31 mouse cellular contexts compared by ENCODE assay signal in the genomic region with DNA sequence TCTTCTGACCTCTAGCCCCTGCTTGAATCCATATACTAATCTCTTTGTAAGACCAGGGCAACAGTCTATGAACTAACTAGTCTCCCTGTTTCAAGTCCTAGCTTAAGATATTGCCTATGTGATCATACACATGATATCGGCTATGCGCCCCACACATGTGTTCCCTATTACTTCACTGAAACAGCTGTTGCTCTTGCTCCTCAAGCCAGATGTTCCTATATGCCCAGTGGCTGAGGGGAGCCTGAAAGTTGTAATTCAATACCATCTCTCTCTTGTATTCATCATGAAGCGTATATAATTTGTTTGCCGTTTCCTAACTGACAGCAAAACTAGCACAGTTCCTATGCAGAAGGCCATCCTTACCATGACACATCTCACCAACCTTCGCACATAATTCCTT. TPM values are rescaled to one million over a fixed set of nuclear protein-coding genes. Genes with fewer than 3 reads are reported as not detected.
DNase-seq lines count a peak whose midpoint lies in the region; ATAC-seq lines count a peak whose summit lies in the region.
"Had no signal": no experiment of that assay in that cellular context is flagged by ENCODE, and none has a peak within 500 bp of the region (broad histone marks: within the 10 kb centered on the region; RNA-seq: fewer than 3 reads in every experiment).

No protein-coding gene starts in this region.

- H3K4me1 ChIP-seq in limb, embryonic 11.5 days (ENCODE audit: control insufficient read depth, insufficient read depth, low read length) = no peaks in the 10 kb centered on the region
- no peaks in the 10 kb centered on the region for H3K4me1 ChIP-seq in limb, embryonic 10.5 days
- H3K4me1 ChIP-seq in embryonic facial prominence, embryonic 12.5 days = 0 out of 2 replicates have a peak, but pooled peaks cover 4% of the 10 kb centered on the region
- no peaks in the 10 kb centered on the region for H3K4me1 ChIP-seq in limb, embryonic 13.5 days
- H3K4me1 ChIP-seq: forebrain, embryonic 10.5 days; forebrain, embryonic 15.5 days; heart, embryonic 10.5 days; heart, embryonic 13.5 days; hindbrain, embryonic 12.5 days; hindbrain, embryonic 15.5 days; intestine, embryonic 15.5 days had no signal

- no peaks in the 10 kb centered on the region for H3K9me3 ChIP-seq in limb, embryonic 11.5 days (ENCODE audit: control insufficient read depth, low read length)
- no peaks in the 10 kb centered on the region for H3K9me3 ChIP-seq in limb, embryonic 10.5 days (replicated peaks)
- H3K9me3 ChIP-seq in embryonic facial prominence, embryonic 12.5 days = no peaks in the 10 kb centered on the region
- no peaks in the 10 kb centered on the region for H3K9me3 ChIP-seq in limb, embryonic 13.5 days
- H3K9me3 ChIP-seq: embryonic facial prominence, embryonic 13.5 days; forebrain, embryonic 10.5 days; forebrain, embryonic 15.5 days; G1E; heart, embryonic 10.5 days; heart, embryonic 13.5 days; hindbrain, embryonic 12.5 days; hindbrain, embryonic 15.5 days; intestine, embryonic 15.5 days had no signal

- H3K4me2 ChIP-seq in limb, embryonic 11.5 days (ENCODE audit: low read depth, severe bottlenecking) = no peak overlapping the region
- no peak overlapping the region for H3K4me2 ChIP-seq in embryonic facial prominence, embryonic 12.5 days (replicated peaks)
- H3K4me2 ChIP-seq in limb, embryonic 13.5 days (replicated peaks) = no peak overlapping the region
- H3K4me2 ChIP-seq: embryonic facial prominence, embryonic 13.5 days; forebrain, embryonic 15.5 days; heart, embryonic 13.5 days; hindbrain, embryonic 12.5 days; hindbrain, embryonic 15.5 days; intestine, embryonic 15.5 days had no signal

- peak; percentile 16 for DNase-seq in embryo, embryonic 11 days
- DNase-seq in embryo, embryonic 10 days (ENCODE audit: low spot score) = no peak
- peak; percentile 25 for DNase-seq in limb, embryonic 11.5 days (ENCODE audit: low spot score)
- no peak for DNase-seq in limb, embryonic 10.5 days (ENCODE audit: low spot score)
- no peak for DNase-seq in layer of hippocampus, adult 8-10 months (ENCODE audit: low spot score in 2 of 2)
- DNase-seq in adrenal gland, postnatal 10 days = no peak
- DNase-seq: adrenal gland, adult 8-10 months; B cell, adult 2 months; cerebellum, adult 11 months; cerebellum, adult 2 months; cerebellum, adult 9-11 months; cerebellum, postnatal 25 days; gastrocnemius, postnatal 10 days; gastrocnemius, postnatal 36 days; heart, adult 2 months; heart, postnatal 14 days; heart, postnatal 4 days; kidney, adult 11 months; kidney, adult 9 months had no signal

- H3K4me3 ChIP-seq in limb, embryonic 11.5 days (ENCODE audit: low read depth, low read length) = no peak overlapping the region
- H3K4me3 ChIP-seq in limb, embryonic 10.5 days = no peak overlapping the region
- H3K4me3 ChIP-seq in embryonic facial prominence, embryonic 12.5 days = no peak overlapping the region
- H3K4me3 ChIP-seq in limb, embryonic 13.5 days = no peak overlapping the region
- H3K4me3 ChIP-seq: embryonic facial prominence, embryonic 13.5 days; forebrain, embryonic 10.5 days; forebrain, embryonic 15.5 days; heart, adult 2 months; heart, embryonic 10.5 days; heart, embryonic 13.5 days; hindbrain, embryonic 12.5 days; hindbrain, embryonic 15.5 days; intestine, embryonic 15.5 days had no signal

- no peaks in the 10 kb centered on the region for H3K27me3 ChIP-seq in limb, embryonic 11.5 days (ENCODE audit: control insufficient read depth, insufficient read depth, low read length)
- H3K27me3 ChIP-seq in limb, embryonic 10.5 days (ENCODE audit: low read depth, poor library complexity, severe bottlenecking) = no peaks in the 10 kb centered on the region
- no peaks in the 10 kb centered on the region for H3K27me3 ChIP-seq in embryonic facial prominence, embryonic 12.5 days
- no peaks in the 10 kb centered on the region for H3K27me3 ChIP-seq in limb, embryonic 13.5 days
- H3K27me3 ChIP-seq: CH12.LX; embryonic facial prominence, embryonic 13.5 days; forebrain, embryonic 15.5 days; heart, embryonic 13.5 days; hindbrain, embryonic 12.5 days; hindbrain, embryonic 15.5 days; intestine, embryonic 15.5 days had no signal

- H3K27ac ChIP-seq in limb, embryonic 11.5 days (replicated peaks; ENCODE audit: low read depth, low read length) = no peak overlapping the region
- H3K27ac ChIP-seq in limb, embryonic 10.5 days = no peak overlapping the region
- H3K27ac ChIP-seq in embryonic facial prominence, embryonic 12.5 days = no peak overlapping the region
- H3K27ac ChIP-seq in limb, embryonic 13.5 days = no peak overlapping the region
- H3K27ac ChIP-seq: embryonic facial prominence, embryonic 13.5 days; forebrain, embryonic 10.5 days; forebrain, embryonic 15.5 days; heart, adult 2 months; heart, embryonic 10.5 days; heart, embryonic 13.5 days; hindbrain, embryonic 12.5 days; hindbrain, embryonic 15.5 days; intestine, embryonic 15.5 days had no signal

- WGBS in limb, embryonic 11.5 days = 67% methylated on average over 5 of the region's 5 CpGs
- WGBS in limb, embryonic 10.5 days = 79% methylated on average over 5 of the region's 5 CpGs
- WGBS in embryonic facial prominence, embryonic 12.5 days = 40% methylated on average over 5 of the region's 5 CpGs
- 46% methylated on average over 5 of the region's 5 CpGs for WGBS in limb, embryonic 13.5 days

- H3K9ac ChIP-seq in limb, embryonic 11.5 days (ENCODE audit: low read length) = no peak overlapping the region
- no peak overlapping the region for H3K9ac ChIP-seq in embryonic facial prominence, embryonic 12.5 days
- no peak overlapping the region for H3K9ac ChIP-seq in limb, embryonic 13.5 days
- H3K9ac ChIP-seq: embryonic facial prominence, embryonic 13.5 days; forebrain, embryonic 15.5 days; heart, embryonic 13.5 days; hindbrain, embryonic 12.5 days; hindbrain, embryonic 15.5 days; intestine, embryonic 15.5 days had no signal

- peak; percentile 72; the same call in 1 of the 2 replicates for ATAC-seq in limb, embryonic 11.5 days (ENCODE audit: insufficient number of reproducible peaks, low FRiP score, low TSS enrichment, low read depth)
- peak; percentile 81 for ATAC-seq in embryonic facial prominence, embryonic 12.5 days (ENCODE audit: insufficient number of reproducible peaks, insufficient read depth, low FRiP score, low TSS enrichment)
- ATAC-seq in limb, embryonic 13.5 days (ENCODE audit: low FRiP score, low read depth) = peak; percentile 61; the same call in 1 of the 2 replicates
- ATAC-seq: forebrain, embryonic 15.5 days; intestine, embryonic 15.5 days had no signal

- H3K36me3 ChIP-seq in limb, embryonic 11.5 days (ENCODE audit: control insufficient read depth, insufficient read depth, low read length) = no peaks in the 10 kb centered on the region
- peaks cover 81% of the 10 kb centered on the region for H3K36me3 ChIP-seq in limb, embryonic 10.5 days
- H3K36me3 ChIP-seq in embryonic facial prominence, embryonic 12.5 days = peaks cover 19% of the 10 kb centered on the region
- peaks cover 27% of the 10 kb centered on the region for H3K36me3 ChIP-seq in limb, embryonic 13.5 days
- H3K36me3 ChIP-seq: intestine, embryonic 15.5 days had no signal

RNA-seq across cellular contexts. Expression of gene Dync2h1, which starts 23.6 kb away (rescaled TPM):
- polyA plus RNA-seq in limb, embryonic 11.5 days (2014; fragmentation: Nextera tagmentation; extraction: Ambion mirVana) = 22.6 and 23.0 TPM in 2 replicates
- 17.3 and 19.3 TPM in 2 replicates for polyA plus RNA-seq in limb, embryonic 10.5 days (2016; fragmentation: Nextera tagmentation; extraction: Ambion mirVana)
- 22.8 and 24.9 TPM in 2 replicates for polyA plus RNA-seq in embryonic facial prominence, embryonic 12.5 days (2016; fragmentation: Nextera tagmentation; extraction: Ambion mirVana)
- 21.3 and 21.6 TPM in 2 replicates for polyA plus RNA-seq in limb, embryonic 13.5 days (2015; fragmentation: Nextera tagmentation; extraction: Ambion mirVana)
- total RNA-seq in layer of hippocampus, adult 8-10 months (2022) = 10 to 100 TPM; 25.1 to 35.8 (median 30.7) TPM
- 10 to 100 TPM in 1 of 2 experiments, 1 to 10 TPM in 1; 8.7 to 13.4 TPM for total RNA-seq in adrenal gland, postnatal 10 days (2021)

RNA-seq across cellular contexts. Expression of gene Dcun1d5, which starts 23.6 kb away (rescaled TPM):
- 152 and 156 TPM in 2 replicates for polyA plus RNA-seq in limb, embryonic 11.5 days (2014; fragmentation: Nextera tagmentation; extraction: Ambion mirVana)
- polyA plus RNA-seq in limb, embryonic 10.5 days (2016; fragmentation: Nextera tagmentation; extraction: Ambion mirVana) = 124 TPM in 2 replicates
- 165 and 168 TPM in 2 replicates for polyA plus RNA-seq in embryonic facial prominence, embryonic 12.5 days (2016; fragmentation: Nextera tagmentation; extraction: Ambion mirVana)
- polyA plus RNA-seq in limb, embryonic 13.5 days (2015; fragmentation: Nextera tagmentation; extraction: Ambion mirVana) = 141 TPM in 2 replicates
- 10 to 100 TPM; 58.6 to 69.7 (median 68.3) TPM for total RNA-seq in layer of hippocampus, adult 8-10 months (2022)
- total RNA-seq in adrenal gland, postnatal 10 days (2021) = 10 to 100 TPM; 81.1 to 89.9 TPM

Comparison
In these comparisons a context has a peak if more than half of its experiments do, and no peak if none do; other contexts are left out.
1. DNase-seq: peak in embryo, embryonic 11 days (single experiment) and limb, embryonic 11.5 days (single experiment); none in embryo, embryonic 10 days (single experiment), limb, embryonic 10.5 days (single experiment), layer of hippocampus, adult 8-10 months (0 of 2) and adrenal gland, postnatal 10 days (single experiment).
2. Peak in every context shown above with its lines, with median percentiles within 50 percentile points of each other: ATAC-seq.